Mouse (Mus musculus) stomach, postnatal 0 days (tissue): ENCODE results near the gene Lypd6b.

ENCODE experiments used
- CTCF ChIP-seq: IDR thresholded peaks from 2 replicates; pipeline ENCODE4 v1.5.1; 2016; ENCODE audit warnings: antibody characterized with exemption, low read depth, mild to moderate bottlenecking, moderate library complexity
- EP300 ChIP-seq: optimal IDR thresholded peaks from 2 replicates; pipeline ENCODE3; 2016; ENCODE audit warnings: antibody characterized with exemption

DNA sequence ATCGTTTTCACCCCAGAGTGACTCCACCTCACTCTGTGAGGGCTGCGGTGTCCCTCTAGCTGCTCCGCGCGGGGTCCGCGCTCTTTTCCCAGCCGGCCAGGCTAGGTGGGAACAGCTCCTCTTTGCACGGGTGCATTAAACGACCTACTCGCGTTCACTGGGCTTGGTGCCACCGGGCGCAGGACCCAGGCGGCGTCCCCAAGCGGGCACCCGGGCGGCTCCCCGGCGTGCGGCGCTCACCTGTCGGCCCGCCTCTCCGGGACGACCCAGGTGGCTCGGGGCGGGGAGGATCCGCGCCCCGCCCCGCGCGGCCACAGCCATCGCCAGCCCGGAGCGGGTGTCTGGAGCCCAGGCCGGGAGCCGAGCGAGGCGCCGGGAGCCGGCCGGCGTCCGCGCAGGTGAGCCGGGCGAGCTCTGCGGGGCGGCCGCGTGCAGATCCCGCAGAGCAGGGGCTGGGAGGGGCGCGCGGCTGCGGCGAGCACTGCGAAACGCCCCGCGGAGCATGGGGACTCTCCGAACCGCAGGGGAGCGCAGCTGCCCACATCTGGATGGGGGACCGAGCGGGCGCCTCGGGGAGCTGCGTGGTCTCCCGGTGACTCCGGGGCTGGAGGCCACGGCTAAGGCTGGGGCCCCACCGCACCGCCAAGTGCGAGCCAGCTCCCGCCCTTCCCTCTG lies at the start of gene Lypd6b:
- TF ChIP-seq CTCF (no peak), EP300 (no peak)
